Mouse (Mus musculus): ENCODE data around the gene Hs3st2. TPM values are rescaled to one million over a fixed set of nuclear protein-coding genes. Genes with fewer than 3 reads are reported as not detected.

The Hs3st2 gene
- polyA plus RNA-seq, 1 experiment: not detected

GRCm38 (mm10) chr7:121436884-121437283 lies 45.2 kb downstream of the Hs3st2 start:
- Histone ChIP-seq H3K36me3 (ENCODE audit: control insufficient read depth, insufficient read depth) (no peaks in the 10 kb centered on the region), H3ac (ENCODE audit: control insufficient read depth, insufficient read length) (no peak overlapping the region), H3K4me3 (no peak overlapping the region), H3K4me2 (ENCODE audit: low read depth) (no peak overlapping the region), H3K79me2 (ENCODE audit: control insufficient read depth, insufficient read depth) (no peaks in the 10 kb centered on the region), H3K27me3 (ENCODE audit: control insufficient read depth, insufficient read depth, insufficient read length) (no peaks in the 10 kb centered on the region)
- TF ChIP-seq MAX (IDR thresholded peaks at IDR 0.05; ENCODE audit: low read depth): no peak
- TF ChIP-seq TCF3 (IDR thresholded peaks at IDR 0.05; ENCODE audit: insufficient read length, low read depth): no peak
- TF ChIP-seq POLR2A (IDR thresholded peaks at IDR 0.05; ENCODE audit: insufficient read length, low read depth): no peak
- no peak for TF ChIP-seq TCF12 (IDR thresholded peaks at IDR 0.05; ENCODE audit: insufficient read depth, poor library complexity, severe bottlenecking)
- TF ChIP-seq REST (IDR thresholded peaks at IDR 0.05; ENCODE audit: insufficient read depth, insufficient read length): no peak
- no peak for TF ChIP-seq POLR2AphosphoS2 (IDR thresholded peaks at IDR 0.05; ENCODE audit: insufficient read length, low read depth)
- no peak for TF ChIP-seq MYOG (IDR thresholded peaks at IDR 0.05; ENCODE audit: control insufficient read depth in 1 of 3, insufficient read depth in 1 of 3, insufficient read length in 2 of 3, low read depth in 2 of 3)
- no peak for TF ChIP-seq CEBPB (IDR thresholded peaks at IDR 0.05; ENCODE audit: insufficient read depth, poor library complexity, severe bottlenecking)
- no peak for TF ChIP-seq USF1 (IDR thresholded peaks at IDR 0.05; ENCODE audit: low read depth)
- no peak for TF ChIP-seq SRF (IDR thresholded peaks at IDR 0.05; ENCODE audit: control insufficient read depth, insufficient read length, low read depth)
- TF ChIP-seq MYOD1 (IDR thresholded peaks at IDR 0.05; ENCODE audit: control insufficient read depth in 1 of 3, insufficient read length in 2 of 3, low read depth in 2 of 3): no peak
- no peak for TF ChIP-seq E2F4 (IDR thresholded peaks at IDR 0.05; ENCODE audit: insufficient read depth)

GRCm38 (mm10) chr7:121441186-121441585 lies 49.5 kb downstream of the Hs3st2 start:
- Histone ChIP-seq H3K79me2 (ENCODE audit: control insufficient read depth, insufficient read depth) (no peaks in the 10 kb centered on the region), H3K36me3 (ENCODE audit: control insufficient read depth, insufficient read depth) (no peaks in the 10 kb centered on the region), H3ac (ENCODE audit: control insufficient read depth, insufficient read length) (no peak overlapping the region), H3K4me2 (ENCODE audit: low read depth) (no peak overlapping the region), H3K4me3 (no peak overlapping the region), H3K27me3 (ENCODE audit: control insufficient read depth, insufficient read depth, insufficient read length) (no peaks in the 10 kb centered on the region)
- no peak for TF ChIP-seq E2F4 (IDR thresholded peaks at IDR 0.05; ENCODE audit: insufficient read depth)

- Histone ChIP-seq H3K36me3 (ENCODE audit: control insufficient read depth, insufficient read depth) (no peaks in the 10 kb centered on the region), H3K4me3 (no peak overlapping the region), H3K79me2 (ENCODE audit: control insufficient read depth, insufficient read depth) (no peaks in the 10 kb centered on the region), H3ac (ENCODE audit: control insufficient read depth, insufficient read length) (no peak overlapping the region), H3K27me3 (ENCODE audit: control insufficient read depth, insufficient read depth, insufficient read length) (no peaks in the 10 kb centered on the region), H3K4me2 (ENCODE audit: low read depth) (no peak overlapping the region)
- no peak for TF ChIP-seq TCF12 (IDR thresholded peaks at IDR 0.05; ENCODE audit: insufficient read depth, poor library complexity, severe bottlenecking)
- TF ChIP-seq REST (IDR thresholded peaks at IDR 0.05; ENCODE audit: insufficient read depth, insufficient read length): no peak
- TF ChIP-seq POLR2A (IDR thresholded peaks at IDR 0.05; ENCODE audit: insufficient read length, low read depth): no peak
- no peak for TF ChIP-seq MYOG (IDR thresholded peaks at IDR 0.05; ENCODE audit: control insufficient read depth in 1 of 3, insufficient read depth in 1 of 3, insufficient read length in 2 of 3, low read depth in 2 of 3)
- TF ChIP-seq E2F4 (IDR thresholded peaks at IDR 0.05; ENCODE audit: insufficient read depth): no peak
- TF ChIP-seq SRF (IDR thresholded peaks at IDR 0.05; ENCODE audit: control insufficient read depth, insufficient read length, low read depth): no peak
- no peak for TF ChIP-seq MAX (IDR thresholded peaks at IDR 0.05; ENCODE audit: low read depth)
Observed at GRCm38 (mm10) chr7:121444336-121444735, 52.7 kb downstream of the Hs3st2 start.

- H3K79me2 ChIP-seq (ENCODE audit: control insufficient read depth, insufficient read depth): no peaks in the 10 kb centered on the region
- H3K4me3 ChIP-seq: no peak overlapping the region
- H3K27me3 ChIP-seq (ENCODE audit: control insufficient read depth, insufficient read depth, insufficient read length): no peaks in the 10 kb centered on the region
- no peak overlapping the region for H3ac ChIP-seq (ENCODE audit: control insufficient read depth, insufficient read length)
- no peaks in the 10 kb centered on the region for H3K36me3 ChIP-seq (ENCODE audit: control insufficient read depth, insufficient read depth)
- TF ChIP-seq MYOG (IDR thresholded peaks at IDR 0.05; ENCODE audit: control insufficient read depth in 1 of 3, insufficient read depth in 1 of 3, insufficient read length in 2 of 3, low read depth in 2 of 3) (no peak), SRF (IDR thresholded peaks at IDR 0.05; ENCODE audit: control insufficient read depth, insufficient read length, low read depth) (no peak), POLR2AphosphoS2 (IDR thresholded peaks at IDR 0.05; ENCODE audit: insufficient read length, low read depth) (no peak)
- no peak overlapping the region for H3K4me2 ChIP-seq (ENCODE audit: low read depth)
Observed at GRCm38 (mm10) chr7:121446281-121446680, 54.6 kb downstream of the Hs3st2 start.

GRCm38 (mm10) chr7:121450951-121451843 lies 59.5 kb downstream of the Hs3st2 start:
- no peaks in the 10 kb centered on the region for H3K79me2 ChIP-seq (ENCODE audit: control insufficient read depth, insufficient read depth)
- no peak overlapping the region for H3ac ChIP-seq (ENCODE audit: control insufficient read depth, insufficient read length)
- TF ChIP-seq CEBPB (IDR thresholded peaks at IDR 0.05; ENCODE audit: insufficient read depth, poor library complexity, severe bottlenecking) (no peak), POLR2AphosphoS2 (IDR thresholded peaks at IDR 0.05; ENCODE audit: insufficient read length, low read depth) (no peak), MYOD1 (IDR thresholded peaks at IDR 0.05; ENCODE audit: control insufficient read depth in 1 of 3, insufficient read length in 2 of 3, low read depth in 2 of 3) (no peak), E2F4 (IDR thresholded peaks at IDR 0.05; ENCODE audit: insufficient read depth) (no peak), REST (IDR thresholded peaks at IDR 0.05; ENCODE audit: insufficient read depth, insufficient read length) (no peak), SRF (IDR thresholded peaks at IDR 0.05; ENCODE audit: control insufficient read depth, insufficient read length, low read depth) (no peak), POLR2A (IDR thresholded peaks at IDR 0.05; ENCODE audit: insufficient read length, low read depth) (no peak), TCF12 (IDR thresholded peaks at IDR 0.05; ENCODE audit: insufficient read depth, poor library complexity, severe bottlenecking) (no peak), USF1 (IDR thresholded peaks at IDR 0.05; ENCODE audit: low read depth) (no peak), MAX (IDR thresholded peaks at IDR 0.05; ENCODE audit: low read depth) (no peak), MYOG (IDR thresholded peaks at IDR 0.05; ENCODE audit: control insufficient read depth in 1 of 3, insufficient read depth in 1 of 3, insufficient read length in 2 of 3, low read depth in 2 of 3) (no peak), TCF3 (IDR thresholded peaks at IDR 0.05; ENCODE audit: insufficient read length, low read depth) (no peak)
- H3K4me3 ChIP-seq: no peak overlapping the region
- no peak overlapping the region for H3K4me2 ChIP-seq (ENCODE audit: low read depth)
- no peaks in the 10 kb centered on the region for H3K36me3 ChIP-seq (ENCODE audit: control insufficient read depth, insufficient read depth)
- H3K27me3 ChIP-seq (ENCODE audit: control insufficient read depth, insufficient read depth, insufficient read length): no peaks in the 10 kb centered on the region

All from myocyte (in vitro differentiated cells).